Mouse (Mus musculus): ENCODE results near the gene Tmem86b. TPM values are rescaled to one million over a fixed set of nuclear protein-coding genes. Genes with fewer than 3 reads are reported as not detected.
"Not testable (repeated sequence)": the region's sequence is repeated elsewhere in the genome, so short reads cannot be mapped to it uniquely, and the experiment has no call there.

Gene Tmem86b
- polyA plus RNA-seq, 1 experiment from 2014 or later: 1.8 TPM

- Histone ChIP-seq H3K27ac (replicated peaks) (no peak overlapping the region), H3K9me3 (replicated peaks) (no peaks in the 10 kb centered on the region), H3K4me1 (no peaks in the 10 kb centered on the region), H3K4me3 (no peak overlapping the region), H3K27me3 (ENCODE audit: low read depth, poor library complexity, severe bottlenecking) (no peaks in the 10 kb centered on the region), H3K36me3 (no peaks in the 10 kb centered on the region)
- DNase-seq (ENCODE audit: low spot score): no peak
- 88% methylated on average over 12 of the region's 12 CpGs for WGBS
Measured at GRCm38 (mm10) chr7:4611921-4612341, 19.3 kb downstream of the Tmem86b start.

- WGBS: 85% methylated on average over 12 of the region's 12 CpGs
- Histone ChIP-seq H3K9me3 (replicated peaks) (no peaks in the 10 kb centered on the region), H3K27me3 (ENCODE audit: low read depth, poor library complexity, severe bottlenecking) (no peaks in the 10 kb centered on the region), H3K4me3 (no peak overlapping the region), H3K36me3 (no peaks in the 10 kb centered on the region), H3K4me1 (no peaks in the 10 kb centered on the region), H3K27ac (replicated peaks) (no peak overlapping the region)
- no peak for DNase-seq (ENCODE audit: low spot score)
Measured at GRCm38 (mm10) chr7:4611511-4611910, 19.7 kb downstream of the Tmem86b start.

GRCm38 (mm10) chr7:4608002-4608401, 23.2 kb downstream of the Tmem86b start:
- Histone ChIP-seq H3K4me1 (no peaks in the 10 kb centered on the region), H3K9me3 (replicated peaks) (no peaks in the 10 kb centered on the region), H3K27me3 (ENCODE audit: low read depth, poor library complexity, severe bottlenecking) (no peaks in the 10 kb centered on the region), H3K27ac (replicated peaks) (no peak overlapping the region), H3K4me3 (no peak overlapping the region), H3K36me3 (no peaks in the 10 kb centered on the region)
- DNase-seq (ENCODE audit: low spot score): no peak
- 73% methylated on average over 5 of the region's 5 CpGs for WGBS

GRCm38 (mm10) chr7:4603873-4604272, 27.3 kb downstream of the Tmem86b start, which contains the start of gene Ptprh:
TSS of gene Ptprh (minus strand) at chr7:4604041.
- Histone ChIP-seq H3K27ac (replicated peaks) (no peak within 1 kb of the TSS), H3K4me3 (no peak within 1 kb of the TSS), H3K27me3 (ENCODE audit: low read depth, poor library complexity, severe bottlenecking) (no peaks in the 10 kb centered on the region), H3K4me1 (no peaks in the 10 kb centered on the region), H3K9me3 (replicated peaks) (peaks cover 9% of the 10 kb centered on the region; the same call in 1 of the 2 replicates), H3K36me3 (no peaks in the 10 kb centered on the region)
- DNase-seq (ENCODE audit: low spot score): no peak
- WGBS: 87% methylated on average over 6 of the region's 6 CpGs

- Histone ChIP-seq H3K36me3 (no peaks in the 10 kb centered on the region), H3K27ac (replicated peaks) (no peak overlapping the region), H3K4me3 (no peak overlapping the region), H3K4me1 (no peaks in the 10 kb centered on the region), H3K27me3 (ENCODE audit: low read depth, poor library complexity, severe bottlenecking) (no peaks in the 10 kb centered on the region), H3K9me3 (replicated peaks) (peaks cover 11% of the 10 kb centered on the region; the same call in 1 of the 2 replicates)
- 90% methylated on average over 6 of the region's 6 CpGs for WGBS
- DNase-seq (ENCODE audit: low spot score): no peak
Measured at GRCm38 (mm10) chr7:4602969-4603368, 28.3 kb downstream of the Tmem86b start.

GRCm38 (mm10) chr7:4597046-4597445, 34.2 kb downstream of the Tmem86b start:
- DNase-seq (ENCODE audit: low spot score); H3K36me3 ChIP-seq: not testable (repeated sequence)

GRCm38 (mm10) chr7:4581481-4581880, 49.7 kb downstream of the Tmem86b start:
- H3K4me3 ChIP-seq; DNase-seq (ENCODE audit: low spot score); H3K27me3 ChIP-seq (ENCODE audit: low read depth, poor library complexity, severe bottlenecking); H3K4me1 ChIP-seq; H3K9me3 ChIP-seq (replicated peaks); H3K36me3 ChIP-seq; H3K27ac ChIP-seq (replicated peaks): not testable (repeated sequence)
- 80% methylated on average over 3 of the region's 3 CpGs for WGBS

More at GRCm38 (mm10) chr7:4597046-4597445, 34.2 kb downstream of the Tmem86b start:
- H3K4me1 ChIP-seq; H3K27ac ChIP-seq (replicated peaks); H3K4me3 ChIP-seq; H3K27me3 ChIP-seq (ENCODE audit: low read depth, poor library complexity, severe bottlenecking): not testable (repeated sequence)
- H3K9me3 ChIP-seq (replicated peaks): peaks cover 18% of the 10 kb centered on the region; the same call in 1 of the 2 replicates
- WGBS: 75% methylated on average over 4 of the region's 4 CpGs

Small RNA genes lying within 50 kb of the gene (microRNA-seq; reads per million reads assigned to microRNA genes)
- gene Gm23577: not detected

Other genes starting within 250 kb of the Tmem86b start
- gene Gp6, start 233.7 kb downstream of the Tmem86b start, polyA plus RNA-seq (2016; fragmentation: Nextera tagmentation; extraction: Ambion mirVana): 0.21 and 0.25 TPM in 2 replicates
- gene Rdh13, start 185.8 kb downstream of the Tmem86b start, polyA plus RNA-seq (2016; fragmentation: Nextera tagmentation; extraction: Ambion mirVana): 34.9 and 35.8 TPM in 2 replicates
- 2.9 and 3.4 TPM in 2 replicates for gene Eps8l1, start 170.7 kb downstream of the Tmem86b start, polyA plus RNA-seq (2016; fragmentation: Nextera tagmentation; extraction: Ambion mirVana)
- gene Ppp1r12c, start 129.7 kb downstream of the Tmem86b start, polyA plus RNA-seq (2016; fragmentation: Nextera tagmentation; extraction: Ambion mirVana): 33.5 and 40.4 TPM in 2 replicates
- 4.7 and 6.0 TPM in 2 replicates for gene Tnnt1, start 115.0 kb downstream of the Tmem86b start, polyA plus RNA-seq (2016; fragmentation: Nextera tagmentation; extraction: Ambion mirVana)
- gene Tnni3, start 107.2 kb downstream of the Tmem86b start, polyA plus RNA-seq (2016; fragmentation: Nextera tagmentation; extraction: Ambion mirVana): 2.0 and 2.3 TPM in 2 replicates
- gene Dnaaf3, start 99.0 kb downstream of the Tmem86b start, polyA plus RNA-seq (2016; fragmentation: Nextera tagmentation; extraction: Ambion mirVana): 1.8 and 2.2 TPM in 2 replicates
- 5.0 and 9.8 TPM in 2 replicates for gene Syt5, start 83.9 kb downstream of the Tmem86b start, polyA plus RNA-seq (2016; fragmentation: Nextera tagmentation; extraction: Ambion mirVana)
- gene Ptprh, start 27.4 kb downstream of the Tmem86b start, polyA plus RNA-seq (2016; fragmentation: Nextera tagmentation; extraction: Ambion mirVana): not detected in 2 replicates
- gene Ppp6r1, start 27.6 kb upstream of the Tmem86b start, polyA plus RNA-seq (2016; fragmentation: Nextera tagmentation; extraction: Ambion mirVana): 9.2 and 9.8 TPM in 2 replicates
- gene Hspbp1, start 53.6 kb upstream of the Tmem86b start, polyA plus RNA-seq (2016; fragmentation: Nextera tagmentation; extraction: Ambion mirVana): 132 and 142 TPM in 2 replicates
- gene Brsk1, start 59.2 kb upstream of the Tmem86b start, polyA plus RNA-seq (2016; fragmentation: Nextera tagmentation; extraction: Ambion mirVana): 1.7 and 2.3 TPM in 2 replicates
- gene Tmem150b, start 93.8 kb upstream of the Tmem86b start, polyA plus RNA-seq (2016; fragmentation: Nextera tagmentation; extraction: Ambion mirVana): 0.10 TPM in 2 replicates
- gene Kmt5c, start 108.7 kb upstream of the Tmem86b start, polyA plus RNA-seq (2016; fragmentation: Nextera tagmentation; extraction: Ambion mirVana): 91.6 and 103 TPM in 2 replicates
- 44.1 and 46.7 TPM in 2 replicates for gene Cox6b2, start 121.7 kb upstream of the Tmem86b start, polyA plus RNA-seq (2016; fragmentation: Nextera tagmentation; extraction: Ambion mirVana)
- not detected in 2 replicates for gene Fam71e2, start 139.9 kb upstream of the Tmem86b start, polyA plus RNA-seq (2016; fragmentation: Nextera tagmentation; extraction: Ambion mirVana)
- gene Il11, start 151.4 kb upstream of the Tmem86b start, polyA plus RNA-seq (2016; fragmentation: Nextera tagmentation; extraction: Ambion mirVana): 0.21 TPM in 1 of 2 replicates, not detected in the other
- gene Tmem190, start 151.5 kb upstream of the Tmem86b start, polyA plus RNA-seq (2016; fragmentation: Nextera tagmentation; extraction: Ambion mirVana): not detected in 2 replicates
- gene Tmem238, start 158.2 kb upstream of the Tmem86b start, polyA plus RNA-seq (2016; fragmentation: Nextera tagmentation; extraction: Ambion mirVana): 2.7 and 3.4 TPM in 2 replicates
- gene Rpl28, start 161.5 kb upstream of the Tmem86b start, polyA plus RNA-seq (2016; fragmentation: Nextera tagmentation; extraction: Ambion mirVana): 339 and 383 TPM in 2 replicates
- 357 and 426 TPM in 2 replicates for gene Ube2s, start 181.2 kb upstream of the Tmem86b start, polyA plus RNA-seq (2016; fragmentation: Nextera tagmentation; extraction: Ambion mirVana)
- 0.28 and 1.1 TPM in 2 replicates for gene Shisa7, start 213.3 kb upstream of the Tmem86b start, polyA plus RNA-seq (2016; fragmentation: Nextera tagmentation; extraction: Ambion mirVana)
- gene Isoc2b, start 238.8 kb upstream of the Tmem86b start, polyA plus RNA-seq (2016; fragmentation: Nextera tagmentation; extraction: Ambion mirVana): 2.8 and 4.1 TPM in 2 replicates
- 0.64 and 0.70 TPM in 2 replicates for gene Isoc2a, start 245.7 kb upstream of the Tmem86b start, polyA plus RNA-seq (2016; fragmentation: Nextera tagmentation; extraction: Ambion mirVana)

Data from midbrain, embryonic 10.5 days (tissue).